Mouse (Mus musculus) lung, postnatal 36 days (tissue): ENCODE measurements at regions not wholly inside any gene's neighbourhood (a gene's known extent, or its start where the extent isn't known, plus 50 kb on each side); places are given as distances from the start of the nearest gene placed in this dataset.

Experiments
- DNase-seq: peaks from one replicate; pipeline ENCODE4 v3.0.0; 2022; ENCODE audit warnings: mixed read lengths

GRCm38 (mm10) chr7:129772540-129773331, 181.1 kb downstream of the Wdr11 start:
- no peak for DNase-seq

GRCm38 (mm10) chr7:129774261-129774861, 182.7 kb downstream of the Wdr11 start:
- no peak for DNase-seq

- DNase-seq: no peak
Measured at GRCm38 (mm10) chr7:129775189-129775588, 183.5 kb downstream of the Wdr11 start.

GRCm38 (mm10) chr7:129778842-129779421, 187.3 kb downstream of the Wdr11 start:
- no peak for DNase-seq

- no peak for DNase-seq
Measured at GRCm38 (mm10) chr7:129779939-129780338, 188.3 kb downstream of the Wdr11 start.

- no peak for DNase-seq
Measured at GRCm38 (mm10) chr7:129781756-129782155, 190.1 kb downstream of the Wdr11 start.

GRCm38 (mm10) chr7:129784966-129785365, 193.3 kb downstream of the Wdr11 start:
- DNase-seq: no peak

- DNase-seq: no peak
Measured at GRCm38 (mm10) chr7:129787011-129787410, 195.3 kb downstream of the Wdr11 start.

- no peak for DNase-seq
Measured at GRCm38 (mm10) chr7:129787736-129788135, 196.1 kb downstream of the Wdr11 start.

GRCm38 (mm10) chr7:129789461-129789860, 197.8 kb downstream of the Wdr11 start:
- DNase-seq: no peak

GRCm38 (mm10) chr7:129790590-129791449, 199.2 kb downstream of the Wdr11 start:
- DNase-seq: peak; percentile 44

GRCm38 (mm10) chr7:129791450-129791820, 199.8 kb downstream of the Wdr11 start:
- DNase-seq: peak; percentile 57

GRCm38 (mm10) chr7:129793733-129794132, 202.1 kb downstream of the Wdr11 start:
- no peak for DNase-seq

- DNase-seq: no peak
Measured at GRCm38 (mm10) chr7:129794276-129794675, 202.6 kb downstream of the Wdr11 start.

- no peak for DNase-seq
Measured at GRCm38 (mm10) chr7:129798525-129798924, 206.9 kb downstream of the Wdr11 start.

- no peak for DNase-seq
Measured at GRCm38 (mm10) chr7:129800461-129800867, 208.8 kb downstream of the Wdr11 start.

GRCm38 (mm10) chr7:129801431-129801847, 209.8 kb downstream of the Wdr11 start:
- DNase-seq: peak; percentile 8

GRCm38 (mm10) chr7:129802168-129802567, 210.5 kb downstream of the Wdr11 start:
- no peak for DNase-seq

- no peak for DNase-seq
Measured at GRCm38 (mm10) chr7:129805340-129805739, 213.7 kb downstream of the Wdr11 start.

GRCm38 (mm10) chr7:129810141-129810540, 218.5 kb downstream of the Wdr11 start:
- DNase-seq: peak; percentile 9

GRCm38 (mm10) chr7:129810565-129810964, 218.9 kb downstream of the Wdr11 start:
- DNase-seq: no peak

- DNase-seq: no peak
Measured at GRCm38 (mm10) chr7:129814149-129814860, 222.6 kb downstream of the Wdr11 start.
